Mouse (Mus musculus) myocyte (in vitro differentiated cells): ENCODE data around the gene 0610010K14Rik.

Experiments used
- CEBPB ChIP-seq: IDR thresholded peaks from 2 replicates; pipeline ENCODE4 v1.6.1; 2011; ENCODE audit warnings: mild to moderate bottlenecking, moderate library complexity; ENCODE audit not compliant: poor library complexity, insufficient read depth, severe bottlenecking
- E2F4 ChIP-seq: IDR thresholded peaks from one replicate; pipeline ENCODE4 v1.6.1; 2011; ENCODE audit warnings: mild to moderate bottlenecking, control low read depth, moderate library complexity; ENCODE audit not compliant: insufficient read depth
- MAX ChIP-seq: IDR thresholded peaks from one replicate; pipeline ENCODE4 v1.6.1; 2011; ENCODE audit warnings: low read depth, mild to moderate bottlenecking, control low read depth
- MYOD1 ChIP-seq, 3 experiments: IDR thresholded peaks; one replicate each; pipeline ENCODE4 v1.6.1; 2011; ENCODE audit warnings: control low read depth in 2 of 3, low read depth in 2 of 3, mild to moderate bottlenecking in 2 of 3, moderate library complexity in 1 of 3; ENCODE audit not compliant: insufficient read length in 2 of 3, control insufficient read depth in 1 of 3
- MYOG ChIP-seq, 3 experiments: IDR thresholded peaks; one replicate each; pipeline ENCODE4 v1.6.1; 2011; ENCODE audit warnings: control low read depth in 2 of 3, low read depth in 2 of 3, mild to moderate bottlenecking in 2 of 3; ENCODE audit not compliant: insufficient read length in 2 of 3, control insufficient read depth in 1 of 3, insufficient read depth in 1 of 3
- POLR2A ChIP-seq: IDR thresholded peaks from one replicate; pipeline ENCODE4 v1.6.1; 2011; ENCODE audit warnings: low read depth, mild to moderate bottlenecking, control low read depth, moderate library complexity; ENCODE audit not compliant: insufficient read length
- POLR2AphosphoS2 ChIP-seq: IDR thresholded peaks from one replicate; pipeline ENCODE4 v1.6.1; 2011; ENCODE audit warnings: low read depth, control low read depth; ENCODE audit not compliant: insufficient read length
- REST ChIP-seq: IDR thresholded peaks from one replicate; pipeline ENCODE4 v1.6.1; 2011; ENCODE audit warnings: mild to moderate bottlenecking, control low read depth, moderate library complexity; ENCODE audit not compliant: insufficient read depth, insufficient read length
- TCF12 ChIP-seq: IDR thresholded peaks from one replicate; pipeline ENCODE4 v1.6.1; 2011; ENCODE audit warnings: mild to moderate bottlenecking, control low read depth; ENCODE audit not compliant: poor library complexity, insufficient read depth, severe bottlenecking
- USF1 ChIP-seq: IDR thresholded peaks from one replicate; pipeline ENCODE4 v1.6.1; 2011; ENCODE audit warnings: low read depth, mild to moderate bottlenecking, control low read depth, moderate library complexity

- TF ChIP-seq E2F4 (no peak), USF1 (no peak), POLR2A (no peak), MYOD1 (IDR thresholded peaks at IDR 0.05; ENCODE audit: control insufficient read depth in 1 of 3, insufficient read length in 2 of 3, low read depth in 2 of 3) (no peak), MAX (no peak), CEBPB (no peak), REST (no peak), MYOG (IDR thresholded peaks at IDR 0.05; ENCODE audit: control insufficient read depth in 1 of 3, insufficient read depth in 1 of 3, insufficient read length in 2 of 3, low read depth in 2 of 3) (no peak), POLR2AphosphoS2 (no peak), TCF12 (no peak)
Observed at GRCm38 (mm10) chr11:70219873-70220272, 17.8 kb downstream of the 0610010K14Rik start.
